Comparison of ENCODE assay signal across 18 mouse cellular contexts in genomic region chr14:35120089-35120488, GRCm38 (mm10).
"Had no signal": no experiment of that assay in that cellular context is flagged by ENCODE, and none has a peak within 500 bp of the region (broad histone marks: within the 10 kb centered on the region; RNA-seq: fewer than 3 reads in every experiment).

No protein-coding gene starts in this region.

- H3K4me1 ChIP-seq: midbrain, embryonic 10.5 days; midbrain, embryonic 12.5 days; neural tube, embryonic 13.5 days had no signal

- H3K4me3 ChIP-seq: midbrain, embryonic 10.5 days; midbrain, embryonic 12.5 days; myocyte; neural tube, embryonic 13.5 days; neural tube, embryonic 15.5 days had no signal

- ATAC-seq: midbrain, embryonic 16.5 days had no signal

- H3K9ac ChIP-seq: lung, embryonic 14.5 days; midbrain, embryonic 12.5 days; neural tube, embryonic 13.5 days; neural tube, embryonic 15.5 days had no signal

- H3K4me2 ChIP-seq: lung, embryonic 14.5 days; midbrain, embryonic 12.5 days; neural tube, embryonic 13.5 days; neural tube, embryonic 15.5 days had no signal

- DNase-seq: lung, embryonic 14.5 days; lung, postnatal 10 days; lung, postnatal 4 days; midbrain, embryonic 14.5 days; retina, postnatal 1 day; right cerebral cortex, adult 18-20 months; right cerebral cortex, postnatal 25 days; right cerebral cortex, postnatal 4 days; spleen, adult 18-20 months; thymus, adult 18-20 months; thymus, postnatal 14 days; thymus, postnatal 36 days had no signal

- H3K9me3 ChIP-seq: midbrain, embryonic 10.5 days; midbrain, embryonic 12.5 days; neural tube, embryonic 13.5 days; neural tube, embryonic 15.5 days had no signal

- H3K27ac ChIP-seq: midbrain, embryonic 10.5 days; midbrain, embryonic 12.5 days; neural tube, embryonic 13.5 days; neural tube, embryonic 15.5 days had no signal

- H3K27me3 ChIP-seq: neural tube, embryonic 13.5 days; neural tube, embryonic 15.5 days had no signal

- H3K36me3 ChIP-seq: midbrain, embryonic 10.5 days; midbrain, embryonic 12.5 days; neural tube, embryonic 13.5 days; neural tube, embryonic 15.5 days had no signal
